Mouse (Mus musculus) ovary, adult 2 months (tissue): Measurements from ENCODE around the gene Fcgbp. TPM values are rescaled to one million over a fixed set of nuclear protein-coding genes. Genes with fewer than 3 reads are reported as not detected.

ENCODE experiments used
- polyA plus RNA-seq: library from polyadenylated mRNA; depleted of rRNA; stranded (reverse); fragments of >200 nt; gene quantifications from 2 replicates; pipeline ENCODE4 v1.2.3, GENCODE M21; 2012; rRNA removed

Gene Fcgbp
- 24.0 and 60.8 TPM in 2 replicates for polyA plus RNA-seq

GRCm38 (mm10) chr7:28070531-28071298 is at the start of gene Fcgbp:
Gene Fcgbp, plus strand, starts transcription at chr7:28071236.

GRCm38 (mm10) chr7:28049476-28050409 is 21.3 kb upstream of the Fcgbp start, which contains the start of gene Psmc4:
Gene Psmc4, minus strand, starts transcription at chr7:28050101.

GRCm38 (mm10) chr7:28129166-28129565 is 58.1 kb downstream of the Fcgbp start, which contains the start of gene 9530053A07Rik:
Gene 9530053A07Rik, plus strand, starts transcription at chr7:28129466.

GRCm38 (mm10) chr7:28169489-28170422 is 98.7 kb downstream of the Fcgbp start, which contains the start of gene Fbl:
Gene Fbl, plus strand, starts transcription at chr7:28169710.

Other genes starting within 250 kb of the Fcgbp start
- 0.43 and 0.58 TPM in 2 replicates for gene Zfp59, start 232.6 kb upstream of the Fcgbp start, polyA plus RNA-seq
- gene Zfp607a, start 213.7 kb upstream of the Fcgbp start, polyA plus RNA-seq = 0.30 and 0.33 TPM in 2 replicates
- gene Zfp974, start 141.8 kb upstream of the Fcgbp start, polyA plus RNA-seq = 1.3 and 1.5 TPM in 2 replicates
- 1.0 and 1.4 TPM in 2 replicates for gene Zfp780b, start 92.1 kb upstream of the Fcgbp start, polyA plus RNA-seq
- gene Zfp850, start 57.1 kb upstream of the Fcgbp start, polyA plus RNA-seq = 0.10 and 0.44 TPM in 2 replicates
- gene Psmc4, start 21.1 kb upstream of the Fcgbp start, polyA plus RNA-seq = 146 and 150 TPM in 2 replicates
- gene 9530053A07Rik, start 58.2 kb downstream of the Fcgbp start, polyA plus RNA-seq = 0.12 and 0.15 TPM in 2 replicates
- 53.6 and 78.1 TPM in 2 replicates for gene Fbl, start 98.5 kb downstream of the Fcgbp start, polyA plus RNA-seq
- gene Dyrk1b, start 108.2 kb downstream of the Fcgbp start, polyA plus RNA-seq = 57.1 and 60.7 TPM in 2 replicates
- 25.5 and 40.8 TPM in 2 replicates for gene Eid2, start 196.6 kb downstream of the Fcgbp start, polyA plus RNA-seq
- gene Eid2b, start 206.5 kb downstream of the Fcgbp start, polyA plus RNA-seq = 16.8 and 23.9 TPM in 2 replicates
- 0.12 and 0.46 TPM in 2 replicates for gene Selenov, start 219.9 kb downstream of the Fcgbp start, polyA plus RNA-seq
- gene Dll3, start 231.0 kb downstream of the Fcgbp start, polyA plus RNA-seq = 0.38 and 0.45 TPM in 2 replicates
- gene Timm50, start 240.8 kb downstream of the Fcgbp start, polyA plus RNA-seq = 104 and 109 TPM in 2 replicates